Mouse (Mus musculus) limb, embryonic 14.5 days (tissue): ENCODE measurements at regions not wholly inside any gene's neighbourhood (a gene's known extent, or its start where the extent isn't known, plus 50 kb on each side); places are given as distances from the start of the nearest gene placed in this dataset.

ENCODE experiments used
- ATAC-seq: fragments of 200-750 bp; cut with Nextera tagmentation; 2 replicates; pipeline ENCODE4 v1.8.0; 2017; ENCODE audit warnings: low read depth, moderate number of reproducible peaks, moderate TSS enrichment; ENCODE audit not compliant: low FRiP score
- DNase-seq: peaks from one replicate; pipeline ENCODE4 v3.0.0-alpha.2; 2015; ENCODE audit warnings: low spot score
- H3K27ac ChIP-seq: fragments of 300-500 bp; sonication (generic); replicated peaks from 2 replicates; pipeline ENCODE4 v1.5.1; 2014; ENCODE audit warnings: low read depth, mild to moderate bottlenecking, low read length, moderate library complexity, mixed read lengths
- H3K27me3 ChIP-seq: fragments of 300-500 bp; sonication (generic); 2 replicates; pipeline ENCODE4 v1.6.1; 2014; ENCODE audit warnings: low read length, mixed read lengths; ENCODE audit not compliant: control insufficient read depth, insufficient read depth
- H3K36me3 ChIP-seq: fragments of 300-500 bp; sonication (generic); 2 replicates; pipeline ENCODE4 v1.6.1; 2014; ENCODE audit warnings: mild to moderate bottlenecking, low read length, moderate library complexity, mixed read lengths; ENCODE audit not compliant: control insufficient read depth, insufficient read depth
- H3K4me1 ChIP-seq: fragments of 300-500 bp; sonication (generic); 2 replicates; pipeline ENCODE4 v1.6.1; 2014; ENCODE audit warnings: antibody characterized with exemption, low read length, mixed read lengths; ENCODE audit not compliant: control insufficient read depth, insufficient read depth
- H3K4me2 ChIP-seq: fragments of 300-500 bp; sonication (generic); replicated peaks from 2 replicates; pipeline ENCODE4 v1.6.1; 2014; ENCODE audit warnings: low read depth, mild to moderate bottlenecking, low read length, moderate library complexity; ENCODE audit not compliant: severe bottlenecking
- H3K4me3 ChIP-seq: fragments of 300-500 bp; sonication (generic); replicated peaks from 2 replicates; pipeline ENCODE4 v1.5.1; 2014; ENCODE audit warnings: low read length
- H3K9ac ChIP-seq: fragments of 300-500 bp; sonication (generic); 2 replicates; pipeline ENCODE4 v1.6.1; 2014; ENCODE audit warnings: mild to moderate bottlenecking, low read depth, low read length, moderate library complexity; ENCODE audit not compliant: severe bottlenecking
- H3K9me3 ChIP-seq: fragments of 300-500 bp; sonication (generic); 2 replicates; pipeline ENCODE4 v1.6.1; 2016; ENCODE audit warnings: low read length; ENCODE audit not compliant: control insufficient read depth
- POLR2A ChIP-seq: fragments of 200-500 bp; IDR thresholded peaks from 2 replicates; pipeline ENCODE4 v1.8.0; 2012; ENCODE audit warnings: inconsistent platforms, mild to moderate bottlenecking, moderate library complexity, borderline replicate concordance; ENCODE audit not compliant: insufficient read depth, insufficient read length; ENCODE audit errors: extremely low read depth
- WGBS: fragments of 180-500 bp; shearing (Covaris S2); extraction: QIAGEN DNeasy Blood & Tissue Kit; methylation state at CpG from one replicate; pipeline ENCODE4 v1.1.7; 2014; 5-methylcytosine and 5-hydroxymethylcytosine counted together

- H3K9me3 ChIP-seq, result no peaks in the 10 kb centered on the region
Measured at GRCm38 (mm10) chr9:30369554-30370440, 57.1 kb upstream of the Snx19 start.

GRCm38 (mm10) chr9:30370789-30371188 lies 56.1 kb upstream of the Snx19 start:
- 63% methylated on average over 2 of the region's 2 CpGs for WGBS
- 0 out of 2 replicates have a peak, but pooled peaks cover 7% of the 10 kb centered on the region for H3K4me1 ChIP-seq
- H3K9me3 ChIP-seq, result no peaks in the 10 kb centered on the region
- H3K36me3 ChIP-seq, result no peaks in the 10 kb centered on the region
- no peak overlapping the region for H3K4me3 ChIP-seq
- DNase-seq (no peak), ATAC-seq (no peak)
- H3K27me3 ChIP-seq, result no peaks in the 10 kb centered on the region
- H3K4me2 ChIP-seq, result no peak overlapping the region
- no peak for TF ChIP-seq POLR2A
- H3K27ac ChIP-seq, result no peak overlapping the region
- H3K9ac ChIP-seq, result no peak overlapping the region

More at GRCm38 (mm10) chr9:30369554-30370440, 57.1 kb upstream of the Snx19 start:
- H3K27ac ChIP-seq, result no peak overlapping the region
- H3K4me2 ChIP-seq, result no peak overlapping the region
- no peak for ATAC-seq
- H3K4me1 ChIP-seq, result 0 out of 2 replicates have a peak, but pooled peaks cover 7% of the 10 kb centered on the region
- DNase-seq, result no peak
- H3K27me3 ChIP-seq, result no peaks in the 10 kb centered on the region
- WGBS, result 53% methylated on average over 11 of the region's 11 CpGs
- no peak for TF ChIP-seq POLR2A
- no peak overlapping the region for H3K9ac ChIP-seq
- H3K36me3 ChIP-seq, result no peaks in the 10 kb centered on the region
- no peak overlapping the region for H3K4me3 ChIP-seq

GRCm38 (mm10) chr9:30376908-30377307 lies 50.0 kb upstream of the Snx19 start:
- H3K9me3 ChIP-seq, result no peaks in the 10 kb centered on the region
- H3K27ac ChIP-seq, result no peak overlapping the region
- H3K9ac ChIP-seq, result no peak overlapping the region
- DNase-seq (no peak), ATAC-seq (no peak)
- H3K4me1 ChIP-seq, result no peaks in the 10 kb centered on the region
- H3K27me3 ChIP-seq, result no peaks in the 10 kb centered on the region
- no peak overlapping the region for H3K4me2 ChIP-seq
- no peak for TF ChIP-seq POLR2A
- no peaks in the 10 kb centered on the region for H3K36me3 ChIP-seq
- 48% methylated on average over 3 of the region's 3 CpGs for WGBS
- H3K4me3 ChIP-seq, result no peak overlapping the region
